Mouse (Mus musculus): ENCODE data around the gene Tyk2. TPM values are rescaled to one million over a fixed set of nuclear protein-coding genes. Genes with fewer than 3 reads are reported as not detected.
A peak's percentile ranks its signal among the peaks of the same experiment; 100 is the strongest.

The Tyk2 gene
- polyA plus RNA-seq, 1 experiment from 2014 or later, result 13.8 TPM

DNA sequence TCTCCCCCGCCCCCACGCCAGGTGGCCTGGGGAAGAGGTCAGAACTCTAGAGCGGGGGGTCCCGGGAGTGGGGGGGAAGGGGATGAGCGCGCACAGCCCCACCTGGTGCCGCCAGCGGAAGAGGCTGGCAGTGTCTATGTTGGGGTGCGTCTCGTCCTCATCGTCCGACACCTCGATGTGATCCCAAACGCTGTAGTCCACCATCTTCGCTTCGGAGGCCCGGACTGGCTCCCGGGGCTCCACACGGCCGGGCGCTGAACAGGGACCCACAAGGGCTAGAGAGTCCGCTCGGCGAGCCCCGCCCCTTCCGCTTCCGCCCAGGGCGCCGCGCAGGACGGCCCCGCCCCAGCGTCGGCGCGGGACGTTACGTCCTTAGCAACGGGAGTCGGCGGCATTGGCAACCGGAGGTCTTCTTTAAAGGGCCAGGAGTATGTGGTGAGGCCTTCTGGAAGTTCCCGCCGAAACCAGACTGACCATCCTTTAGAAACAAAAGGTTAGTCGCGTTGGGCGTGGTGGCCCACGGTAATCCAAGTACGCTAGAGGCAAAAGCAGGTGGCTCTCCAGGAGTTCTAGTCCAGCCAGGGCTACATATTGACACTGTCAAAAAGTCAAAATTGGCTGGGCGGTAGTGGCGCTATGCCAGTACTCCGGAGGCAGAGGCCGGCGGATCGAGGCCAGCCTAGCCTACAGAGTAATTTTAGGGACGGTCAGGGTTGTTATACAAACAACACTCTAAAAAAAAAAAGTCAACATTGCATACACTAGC, 18.8 kb upstream of the Tyk2 start, which contains the start of gene Cdc37:
TSS of gene Cdc37 (minus strand) at position 329 of the 766 bp plus-strand sequence.
- peak; percentile 93 for DNase-seq (ENCODE audit: low spot score)

DNA sequence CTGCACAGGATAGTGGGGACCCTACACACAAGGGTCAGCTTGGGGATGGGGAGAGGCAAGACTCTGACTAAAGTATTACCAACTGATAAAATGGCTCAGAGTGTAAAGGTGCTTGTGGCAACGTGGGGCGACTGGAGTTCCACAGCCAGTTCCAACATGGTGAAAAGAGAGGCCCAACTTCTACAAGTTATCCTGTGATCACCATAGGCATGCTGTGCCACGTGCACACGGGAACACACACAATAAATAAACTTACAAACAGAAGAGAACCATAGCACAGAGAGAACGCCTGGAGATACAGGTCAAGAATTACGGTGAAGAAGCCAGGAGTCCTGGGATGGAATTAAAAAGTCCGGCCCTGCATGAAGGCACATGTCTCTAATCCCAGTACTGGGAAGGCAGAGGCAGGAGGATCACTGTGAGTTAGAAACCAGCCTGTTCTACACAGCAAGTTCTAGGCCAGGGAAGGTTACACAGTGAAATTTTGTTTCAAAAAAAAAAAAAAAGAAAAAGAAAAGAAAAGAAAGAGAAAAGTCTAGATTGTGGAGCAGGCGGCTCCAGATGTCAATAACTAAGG, 18.1 kb upstream of the Tyk2 start:
- DNase-seq (ENCODE audit: low spot score), result no peak

DNA sequence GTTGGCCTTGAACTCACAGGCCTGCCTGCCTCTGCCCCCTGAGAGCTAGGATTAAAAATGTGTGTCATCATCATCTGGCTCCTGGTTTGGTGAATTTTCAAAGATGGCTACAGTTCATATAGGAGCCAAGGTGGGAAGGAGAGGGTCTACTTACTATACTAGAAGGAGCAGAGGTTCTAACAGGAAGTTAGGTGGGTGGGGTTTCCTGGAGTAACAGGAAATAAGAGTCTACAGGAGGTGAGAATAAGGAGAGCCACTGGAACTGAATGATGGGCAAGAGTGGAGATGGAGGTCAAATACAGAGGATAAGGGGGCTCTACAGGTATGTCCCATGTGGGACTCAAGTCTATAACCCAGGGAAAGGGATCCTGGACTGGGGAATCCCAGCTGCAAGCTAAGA, 17.4 kb upstream of the Tyk2 start:
- DNase-seq (ENCODE audit: low spot score), result peak; percentile 33

DNA sequence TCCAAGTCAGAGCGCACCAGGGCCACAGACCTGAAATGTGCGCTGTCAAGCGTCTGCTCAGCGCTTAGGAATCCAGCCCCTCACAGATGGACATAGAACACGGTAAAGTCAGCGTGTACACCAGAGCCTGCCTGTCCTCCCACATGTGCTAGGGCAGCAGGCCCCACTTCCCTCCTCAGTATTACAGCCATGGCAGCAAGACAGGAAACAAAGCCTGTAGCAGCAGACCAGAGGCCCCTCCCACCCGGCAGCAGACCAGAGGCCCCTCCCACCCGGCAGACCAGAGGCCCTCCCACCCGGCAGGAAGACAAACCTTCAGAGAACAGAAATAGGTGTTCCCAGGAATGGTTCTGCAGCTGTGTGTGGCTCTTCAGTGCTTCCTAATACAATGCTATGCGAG, 15.7 kb upstream of the Tyk2 start:
- DNase-seq (ENCODE audit: low spot score), result peak; percentile 81

DNA sequence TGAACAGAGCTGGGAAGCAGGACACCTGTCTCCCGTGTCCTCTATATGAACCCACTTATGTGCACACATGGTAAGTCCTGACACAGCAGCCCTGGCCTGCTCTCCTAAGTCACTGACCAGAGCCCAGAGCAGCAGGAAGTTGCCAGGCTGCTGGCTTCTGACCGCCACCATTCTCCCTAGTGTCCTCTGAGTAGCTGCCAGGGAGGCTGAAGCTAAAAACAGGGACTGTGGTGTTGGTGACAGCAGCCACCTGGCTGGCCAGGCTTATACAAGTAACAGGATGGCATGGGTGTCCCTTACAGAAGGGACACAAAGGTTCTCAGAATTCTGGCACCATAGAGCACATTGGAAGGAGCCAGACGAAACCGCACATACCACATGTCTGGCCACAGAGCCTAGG, 14.4 kb upstream of the Tyk2 start:
- no peak for DNase-seq (ENCODE audit: low spot score)

DNA sequence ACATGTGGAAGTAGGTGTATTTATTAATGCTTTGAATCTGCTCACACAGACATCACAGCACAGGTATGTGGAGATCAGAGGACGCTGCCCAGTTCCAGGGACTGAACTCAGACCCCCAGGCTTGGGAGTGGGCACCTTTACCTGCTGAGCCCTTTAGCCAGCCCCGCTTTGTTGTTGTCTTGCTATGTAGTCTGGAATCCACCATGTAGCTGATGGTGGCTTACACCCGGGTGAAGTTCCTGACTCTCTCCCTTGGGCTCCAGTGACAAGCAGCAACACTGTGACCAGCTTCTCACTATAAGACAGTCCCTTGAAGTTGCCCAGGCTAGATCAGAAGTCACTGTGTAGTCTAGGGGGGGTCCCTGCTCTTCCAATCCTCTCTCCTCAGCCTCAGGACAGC, 13.3 kb upstream of the Tyk2 start:
- no peak for DNase-seq (ENCODE audit: low spot score)

DNA sequence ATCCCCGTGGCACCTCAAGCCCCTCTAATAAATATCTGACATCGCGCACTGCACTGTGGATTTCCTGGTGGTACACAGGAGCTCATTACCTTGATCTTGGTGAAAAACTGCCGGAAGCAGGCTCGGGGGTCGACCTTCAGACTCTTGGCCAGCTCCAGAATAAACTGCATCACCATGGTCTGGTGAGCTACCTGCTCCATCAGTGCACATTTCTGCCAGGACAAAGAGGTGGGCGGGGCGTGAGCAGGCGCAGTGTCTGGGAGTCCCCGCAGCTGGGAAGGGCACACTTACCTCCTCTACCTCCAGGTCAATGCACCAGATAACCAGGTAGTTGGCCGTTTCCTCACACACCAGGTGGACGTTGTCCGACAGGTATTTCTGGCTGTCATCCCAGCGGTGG, 10.9 kb upstream of the Tyk2 start:
- no peak for DNase-seq (ENCODE audit: low spot score)

DNA sequence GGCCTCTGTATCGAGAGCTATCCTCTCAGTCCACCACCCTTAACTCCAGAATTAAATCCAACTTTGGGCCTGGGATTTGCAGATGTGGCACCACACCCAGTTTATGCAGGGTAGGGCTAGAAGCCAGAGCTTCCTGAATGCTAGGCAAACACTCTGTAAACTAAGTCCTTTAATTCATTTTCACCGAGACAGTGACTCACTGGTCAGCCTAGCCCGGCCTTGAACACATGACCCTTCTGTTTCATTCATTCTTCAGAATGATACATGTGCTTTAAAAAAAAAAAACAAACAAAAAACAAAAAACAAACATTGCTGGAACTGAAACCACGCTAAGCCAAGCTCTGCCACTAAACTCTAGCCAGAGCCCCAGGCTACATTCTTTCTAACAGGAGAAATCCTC, 7.3 kb upstream of the Tyk2 start:
- DNase-seq (ENCODE audit: low spot score), result no peak

DNA sequence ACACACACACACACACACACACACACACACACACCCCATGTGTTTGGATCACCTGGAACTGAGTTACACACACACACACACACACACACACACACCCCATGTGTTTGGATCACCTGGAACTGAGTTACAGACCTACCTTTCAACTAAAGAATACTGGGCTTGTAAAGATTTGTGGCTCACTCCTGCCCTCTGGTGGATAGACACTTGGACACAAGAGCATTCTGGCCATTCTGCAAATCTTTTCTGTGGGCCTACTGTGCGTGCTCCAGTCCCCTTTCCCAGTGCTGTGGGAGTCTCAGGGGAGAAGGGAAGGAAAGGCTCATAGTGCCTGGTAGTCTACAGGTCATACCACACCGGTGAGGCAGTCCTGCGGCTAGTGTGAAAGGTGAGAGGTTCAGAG, 6.2 kb upstream of the Tyk2 start:
- peak; percentile 81 for DNase-seq (ENCODE audit: low spot score)

DNA sequence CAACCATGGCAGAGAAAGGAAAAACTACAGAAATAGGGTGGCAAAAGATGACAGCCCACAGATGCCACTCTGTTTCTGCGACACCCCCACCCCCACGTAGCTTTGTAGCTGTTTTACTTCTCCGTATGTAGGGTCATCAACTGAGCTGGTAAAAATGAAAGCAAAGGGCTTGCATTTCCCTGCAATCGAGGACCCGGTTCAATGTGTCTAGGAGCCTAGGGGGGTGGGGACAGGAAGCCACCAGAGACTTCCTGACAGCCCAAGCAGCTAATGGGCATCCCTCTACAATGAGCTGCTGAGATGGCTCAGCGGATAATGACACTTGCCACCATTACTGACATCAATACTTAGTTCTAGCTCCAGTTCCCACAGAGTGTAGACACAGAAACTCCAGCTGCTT, 5.4 kb upstream of the Tyk2 start:
- DNase-seq (ENCODE audit: low spot score), result peak; percentile 33

DNA sequence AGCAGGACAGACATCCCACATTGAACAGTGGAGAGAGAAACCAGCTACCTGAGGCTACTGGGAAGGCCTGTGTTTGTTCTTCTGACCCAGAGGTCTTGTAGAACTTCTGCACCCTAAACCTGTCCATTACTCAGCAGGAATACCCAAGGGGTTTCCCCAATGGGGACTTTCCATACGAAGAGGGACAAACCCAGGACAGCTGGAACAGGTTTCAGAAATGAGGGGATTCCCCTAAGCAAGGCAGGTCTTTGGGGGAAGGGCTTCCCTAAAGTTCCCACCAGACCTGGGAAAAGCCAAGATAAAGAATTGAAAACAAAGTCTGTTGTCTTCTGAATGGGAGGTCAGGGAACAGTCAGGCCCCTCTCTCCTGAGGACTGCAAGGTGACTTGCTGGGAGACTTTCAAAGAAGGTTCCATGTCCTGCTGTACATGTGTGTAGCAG, 4.9 kb upstream of the Tyk2 start:
- DNase-seq (ENCODE audit: low spot score), result no peak

DNA sequence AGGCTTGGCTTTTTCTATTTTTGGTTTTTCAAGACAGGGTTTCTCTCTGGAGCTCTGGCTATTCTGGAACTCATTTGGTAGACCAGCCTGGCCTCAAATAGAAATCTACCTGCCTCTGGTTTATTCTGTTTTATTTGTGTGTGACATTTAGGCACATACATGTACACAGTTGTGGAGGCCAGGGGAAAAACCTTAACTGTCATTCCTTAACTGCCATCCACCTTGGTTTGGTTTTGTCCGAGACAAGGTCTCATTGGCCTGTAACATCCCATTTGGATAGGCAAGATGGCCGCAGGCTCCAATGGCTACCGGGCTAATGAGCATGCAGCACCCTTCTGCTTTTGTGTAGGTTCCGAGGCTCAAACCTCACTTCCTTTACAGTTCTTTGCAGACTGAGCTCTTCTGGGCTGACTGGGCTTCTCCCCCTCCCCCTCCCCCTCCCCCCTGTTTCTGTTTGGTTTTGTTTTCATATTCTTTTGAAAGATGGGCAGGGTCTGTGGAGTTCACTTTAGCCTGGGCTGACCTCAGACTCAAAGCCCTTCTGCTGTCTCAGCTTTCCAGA, 4.4 kb upstream of the Tyk2 start:
- DNase-seq (ENCODE audit: low spot score), result no peak

DNA sequence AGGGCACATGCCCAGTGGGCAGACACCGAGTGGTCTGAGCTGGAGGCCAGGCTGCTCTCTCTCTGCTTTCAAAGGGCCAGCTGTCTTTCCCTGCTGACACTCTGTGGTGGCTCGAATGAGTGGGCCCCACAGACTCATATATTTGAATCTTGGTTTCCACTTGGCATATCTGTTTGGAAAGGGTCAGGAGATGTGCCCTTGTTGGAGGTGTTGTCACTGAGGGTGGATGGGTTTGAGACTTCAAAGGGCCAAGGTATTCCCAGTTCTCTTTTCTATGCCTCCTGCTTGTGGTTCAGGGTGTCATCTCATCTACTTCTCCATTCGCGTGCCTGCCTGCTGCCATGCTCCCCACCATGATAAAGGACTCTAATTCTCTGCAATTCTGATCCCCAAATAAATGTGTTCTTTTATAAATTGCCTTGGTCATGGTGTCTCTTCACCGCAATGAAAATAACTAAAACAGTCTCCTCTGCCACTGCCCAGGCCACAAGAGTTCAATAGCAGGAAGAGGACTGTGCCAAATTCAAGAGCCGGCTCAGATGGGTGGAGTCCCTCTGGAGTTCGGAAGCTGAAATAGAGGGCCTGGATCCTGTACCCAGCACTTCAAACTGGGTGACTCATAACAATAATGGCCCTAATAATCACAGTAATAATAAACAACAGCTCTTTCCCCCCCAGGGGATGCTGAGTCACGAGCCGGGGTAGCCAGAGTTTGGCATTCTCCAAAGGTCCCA, 3.7 kb upstream of the Tyk2 start:
- no peak for DNase-seq (ENCODE audit: low spot score)

DNA sequence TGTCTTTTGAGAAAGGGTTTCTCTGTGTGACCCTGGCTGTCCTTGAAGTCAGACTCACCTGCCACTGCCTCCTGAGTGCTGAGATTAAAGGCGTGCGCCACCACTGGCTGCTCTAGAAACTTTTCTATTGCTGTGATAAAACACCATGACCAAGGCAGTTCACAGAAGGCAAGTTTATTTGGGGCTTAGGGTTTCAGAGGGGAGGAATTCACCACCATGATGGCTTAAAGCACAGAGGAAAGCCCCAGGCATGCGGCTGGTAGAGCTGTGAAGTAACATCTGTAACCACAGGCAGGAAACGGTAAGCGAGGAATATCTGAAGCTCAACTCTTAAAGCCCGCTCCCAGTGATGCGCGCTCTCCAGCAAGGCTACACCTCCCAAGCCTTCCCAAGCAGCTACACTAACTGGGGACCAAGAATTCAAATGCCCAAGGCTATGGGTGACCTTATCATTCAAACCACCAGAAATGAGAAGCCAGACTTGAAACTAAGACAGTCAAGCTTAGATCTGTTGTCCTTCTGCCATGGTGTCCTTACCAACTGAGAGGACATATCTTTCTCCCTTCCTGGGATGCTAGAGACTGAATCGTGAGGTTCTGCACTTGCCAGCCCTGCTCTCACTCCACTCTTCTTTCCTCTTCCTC, 2.1 kb upstream of the Tyk2 start:
- peak; percentile 75 for DNase-seq (ENCODE audit: low spot score)

DNA sequence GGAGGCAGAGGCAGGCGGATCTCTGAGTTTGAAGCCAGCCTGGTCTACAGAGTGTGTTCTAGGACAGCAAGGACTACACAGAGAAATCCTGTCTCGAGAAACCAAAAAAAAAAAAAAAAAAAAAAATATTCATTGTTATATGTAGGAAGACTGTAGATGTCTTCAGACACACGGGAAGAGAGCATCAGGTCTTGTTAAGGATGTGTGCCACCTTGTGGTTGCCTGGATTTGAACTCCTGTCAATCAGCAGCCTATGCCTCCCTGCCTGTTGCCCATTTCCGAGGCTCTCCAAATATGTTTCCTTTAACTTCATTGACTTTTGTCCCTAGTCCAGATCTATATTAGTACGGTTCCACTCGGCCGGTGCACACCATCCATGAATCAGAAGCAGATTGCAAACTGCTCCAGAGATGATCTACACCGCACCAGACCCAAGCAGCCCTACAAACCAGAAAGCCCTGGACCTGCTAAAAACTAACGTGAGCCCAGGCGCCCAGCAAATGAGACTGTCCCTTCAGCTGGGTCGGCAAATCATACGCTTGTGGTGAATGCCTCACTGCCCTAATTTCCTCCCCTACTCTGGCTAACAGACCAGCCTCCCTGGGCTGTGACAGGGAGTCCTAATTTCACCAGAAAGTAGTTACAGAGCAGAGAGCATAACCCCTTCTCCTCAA, 1.2 kb upstream of the Tyk2 start:
- DNase-seq (ENCODE audit: low spot score), result peak; percentile 29

DNA sequence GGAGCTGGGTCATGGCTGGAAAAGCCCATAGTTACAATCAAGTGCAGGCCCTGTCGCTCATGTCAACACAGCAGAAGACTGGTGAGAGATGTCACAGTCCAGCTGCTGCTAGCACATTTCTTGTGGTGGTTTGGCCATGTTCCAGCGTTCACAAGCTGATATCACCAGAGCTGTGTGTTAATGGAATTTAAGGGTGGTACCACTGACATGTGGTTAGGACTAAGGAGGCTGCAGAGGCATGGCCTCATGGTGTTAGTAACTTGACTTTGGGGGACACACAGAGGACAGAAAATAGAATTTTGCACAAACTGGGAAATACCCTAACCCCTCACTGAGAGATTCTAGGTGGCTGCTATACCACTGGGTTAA, 4.8 kb downstream of the Tyk2 start:
- DNase-seq (ENCODE audit: low spot score), result no peak

DNA sequence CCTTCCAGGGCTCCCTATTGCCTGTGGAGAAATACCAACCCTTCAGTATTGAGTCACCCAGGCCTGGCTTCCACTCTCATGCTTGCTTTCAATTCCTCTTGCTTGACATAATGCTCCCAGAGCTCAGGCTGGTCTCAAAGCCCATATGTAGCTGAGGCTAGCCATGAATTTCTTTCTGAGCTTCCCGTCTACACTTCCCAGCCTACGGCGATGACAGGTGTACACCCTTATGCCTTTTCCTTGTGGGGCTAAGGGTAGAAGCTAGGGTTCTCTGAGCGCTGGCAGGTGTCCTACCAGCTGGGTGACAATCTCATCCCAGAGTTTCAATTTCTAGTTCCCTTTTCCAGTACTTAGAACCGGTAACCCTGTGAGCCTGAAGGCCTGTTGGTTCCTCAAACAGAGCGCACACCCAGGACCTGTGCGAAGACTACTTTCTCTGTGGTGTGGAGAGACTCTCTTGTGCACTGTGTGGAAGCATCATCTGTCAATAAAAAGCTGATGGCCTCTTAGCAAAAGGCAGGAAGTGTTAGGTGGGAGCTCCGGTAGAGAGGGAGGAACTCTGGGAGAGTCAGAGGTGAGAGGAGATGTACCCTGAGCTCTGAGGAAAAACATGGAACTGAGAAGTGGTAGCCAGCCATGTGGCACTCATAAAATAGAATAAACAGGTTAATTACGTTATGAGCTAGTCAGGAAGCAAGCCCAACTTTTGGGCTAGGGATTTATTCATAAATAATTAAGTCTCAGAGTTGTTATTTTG, 5.4 kb downstream of the Tyk2 start:
- DNase-seq (ENCODE audit: low spot score), result no peak

DNA sequence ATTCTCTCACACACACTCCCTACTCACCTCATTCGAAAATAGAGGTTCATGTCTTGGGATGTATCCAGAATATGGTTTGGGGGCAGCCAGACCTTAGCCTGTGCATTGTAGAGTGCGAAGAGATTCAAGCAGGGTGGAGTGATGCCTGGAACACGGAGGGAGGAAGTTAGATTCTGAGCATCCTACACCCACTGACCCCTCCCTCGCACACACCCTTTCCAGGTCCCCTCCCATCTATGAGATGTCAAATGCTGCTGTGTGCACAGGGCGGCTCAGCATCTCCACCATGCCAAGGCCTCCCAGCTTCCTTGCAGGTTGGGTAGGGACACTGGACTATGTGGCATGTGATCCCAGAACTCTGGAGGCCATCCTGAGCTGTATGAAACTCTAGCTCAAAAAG, 6.2 kb downstream of the Tyk2 start:
- DNase-seq (ENCODE audit: low spot score), result no peak

DNA sequence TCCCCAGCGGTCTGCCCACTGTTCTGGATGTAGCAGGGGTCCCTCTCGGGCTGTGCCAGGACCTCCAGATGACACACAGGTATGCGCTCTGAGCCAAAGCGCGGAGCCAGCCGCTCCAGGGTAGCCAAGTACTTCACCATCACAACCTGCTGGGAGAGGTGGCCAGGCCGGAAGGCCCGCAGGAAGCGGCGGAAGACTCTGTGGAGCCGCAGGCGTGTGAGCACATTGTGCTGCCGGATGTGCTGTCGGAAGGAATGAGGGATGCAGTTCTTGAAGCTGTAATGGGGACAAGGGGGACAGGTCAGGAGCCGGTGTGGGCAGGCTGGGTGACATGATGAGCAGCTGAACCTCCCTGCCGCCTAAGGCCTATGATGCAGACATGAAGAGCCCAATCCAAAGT, 9.6 kb downstream of the Tyk2 start:
- no peak for DNase-seq (ENCODE audit: low spot score)

DNA sequence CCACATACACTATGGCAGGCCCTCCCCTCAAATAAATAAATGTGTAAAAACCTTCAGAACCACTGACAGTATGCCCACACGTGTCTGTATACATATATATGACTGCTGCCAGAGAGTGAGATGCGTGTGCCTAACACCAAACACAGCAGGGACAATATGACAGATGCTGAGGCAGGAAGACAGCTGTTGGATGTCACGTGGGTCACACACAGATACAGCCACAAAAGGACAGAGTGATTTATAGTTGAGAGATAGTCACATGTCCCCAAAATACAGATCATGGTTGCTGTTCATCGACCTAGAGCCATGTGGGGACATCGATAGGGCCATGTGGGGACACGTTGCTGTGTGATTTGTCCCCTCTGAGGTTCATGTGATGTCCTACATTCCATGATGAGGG, 14.0 kb downstream of the Tyk2 start:
- no peak for DNase-seq (ENCODE audit: low spot score)

All from thymus, postnatal 0 days (tissue).